Mouse (Mus musculus): ENCODE measurements at regions not wholly inside any gene's neighbourhood (a gene's known extent, or its start where the extent isn't known, plus 50 kb on each side); places are given as distances from the start of the nearest gene placed in this dataset.

DNA sequence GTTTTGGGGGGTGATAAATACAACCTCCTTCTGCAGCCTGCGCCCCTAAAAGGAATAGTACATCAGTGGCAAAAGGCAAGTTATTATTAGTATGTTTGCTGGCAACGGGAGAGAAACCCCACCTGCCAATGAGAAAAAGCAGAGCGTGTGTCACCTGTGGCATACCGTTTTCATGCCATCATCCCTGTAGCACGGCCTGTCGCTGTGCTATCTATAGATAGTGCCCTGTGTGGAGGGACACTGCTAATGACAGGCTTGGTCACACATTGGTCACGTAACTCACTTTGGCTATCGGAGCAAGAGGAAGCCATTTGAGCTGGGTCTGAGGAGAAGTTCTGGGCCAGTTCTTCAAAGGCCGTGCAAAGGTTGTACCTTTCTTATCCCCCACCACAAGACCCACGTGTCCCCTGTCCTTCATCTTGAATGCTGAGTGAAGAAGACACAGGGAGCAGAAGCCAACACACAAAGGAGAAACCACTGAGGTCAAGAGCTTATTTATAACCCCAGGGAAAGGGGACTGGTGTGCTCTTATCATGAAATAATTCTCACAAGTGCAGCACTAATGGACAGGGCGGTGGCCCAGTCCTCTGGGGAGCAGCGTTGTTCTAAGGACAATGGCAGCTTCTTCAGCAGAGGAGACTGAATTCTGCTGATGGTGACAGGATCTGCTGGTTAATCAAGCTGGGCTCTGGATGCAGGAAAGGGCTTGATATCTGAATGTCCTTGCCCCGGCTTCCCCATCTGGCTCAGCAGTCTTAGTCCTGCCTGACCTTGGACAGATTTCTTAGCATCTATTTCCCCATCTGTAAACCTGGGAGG lies 51.9 kb upstream of the Slc38a2 start:
- TF ChIP-seq GATA1 (IDR thresholded peaks at IDR 0.05; ENCODE audit: low read length), result no peak

GRCm38 (mm10) chr15:96749534-96750256 lies 50.2 kb upstream of the Slc38a2 start:
- TF ChIP-seq GATA1 (IDR thresholded peaks at IDR 0.05; ENCODE audit: low read length), result peak; percentile 41
